Mouse (Mus musculus) megakaryocyte progenitor cell, adult 5-6 weeks (primary cell): Measurements from ENCODE around the gene Tagln2. TPM values are rescaled to one million over a fixed set of nuclear protein-coding genes. Genes with fewer than 3 reads are reported as not detected.

Experiments
- ATAC-seq: replicated peaks from 2 replicates; pipeline ENCODE4 v1.8.0; 2016; ENCODE audit warnings: mild to moderate bottlenecking, moderate TSS enrichment, inconsistent platforms; ENCODE audit not compliant: poor library complexity
- total RNA-seq, 2 experiments: library from RNA; stranded (forward) in 1 of 2; stranded (reverse) in 1 of 2; fragments of 157-497, 149-512 nt in 1 of 2; fragments of 200-1000 nt in 1 of 2; gene quantifications; 2 replicates each; pipeline versions ENCODE4 v1.2.3 to v1.2.4; 2015 to 2017

The Tagln2 gene
- total RNA-seq, 2 experiments from 2014 or later, result 305 to 621 TPM

GRCm38 (mm10) chr1:172480376-172480775 is 19.5 kb upstream of the Tagln2 start:
- ATAC-seq, result no peak

DNA sequence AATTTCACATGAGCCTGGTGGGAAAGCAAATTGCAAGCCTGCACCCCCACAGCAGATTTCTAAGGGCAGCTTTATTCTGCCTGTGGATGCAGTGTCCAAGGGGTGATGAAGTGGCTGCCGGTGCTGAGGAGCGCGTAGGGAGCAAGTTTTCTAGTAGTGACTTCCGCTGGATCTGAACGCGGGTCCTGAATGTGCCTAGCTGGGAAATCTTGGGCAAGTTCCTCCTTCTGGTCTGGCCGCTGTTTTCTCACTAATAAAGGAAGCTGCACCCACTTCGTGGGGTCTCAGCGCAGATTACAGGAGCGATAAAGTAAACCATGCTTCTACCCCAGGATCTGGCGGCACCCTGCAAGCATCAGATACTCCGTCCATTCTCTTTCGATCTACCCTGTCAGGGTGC is 18.7 kb upstream of the Tagln2 start:
- ATAC-seq, result peak; percentile 16

DNA sequence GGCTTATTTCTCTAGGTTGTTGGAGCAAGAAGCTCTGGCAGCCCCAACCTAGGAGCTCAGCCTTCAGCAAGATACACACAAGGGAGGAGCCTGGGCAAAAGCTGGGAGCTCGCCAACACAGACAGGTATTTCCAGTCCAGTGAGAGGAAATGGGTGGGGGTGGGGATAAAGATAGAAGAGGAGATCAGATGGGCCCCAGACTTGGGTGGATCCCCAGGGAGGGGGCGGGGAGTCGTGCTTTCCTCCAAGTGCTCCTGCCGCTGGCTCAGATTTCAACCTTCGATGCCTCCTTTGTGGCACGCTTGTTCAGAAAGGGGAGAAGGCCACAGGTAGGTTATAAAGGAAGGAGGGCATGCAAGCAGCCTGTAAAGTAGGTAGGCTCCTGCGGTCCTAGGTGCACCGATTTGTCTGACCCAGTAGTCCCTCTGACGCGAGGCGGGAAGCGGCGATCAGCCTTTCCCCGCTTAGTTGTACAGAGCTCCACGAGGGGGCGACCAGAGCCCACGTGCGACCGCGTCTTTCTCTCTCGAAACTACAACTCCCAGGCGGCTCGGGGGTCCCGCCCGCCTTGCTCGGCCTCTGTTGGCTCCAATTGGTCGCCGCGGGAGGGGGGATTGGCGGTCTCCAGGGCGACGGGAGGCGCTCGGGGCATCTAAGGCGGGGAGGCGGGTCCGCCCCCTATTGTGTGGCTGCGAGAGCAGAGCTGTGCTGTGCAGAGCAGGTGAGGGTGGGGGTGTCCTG is 18.1 kb upstream of the Tagln2 start, which contains the start of gene Igsf9:
Igsf9 (plus strand) TSS at position 249 of the 741 bp plus-strand sequence.
- ATAC-seq, result peak; percentile 87

GRCm38 (mm10) chr1:172482518-172483360 is 17.1 kb upstream of the Tagln2 start:
- ATAC-seq, result no peak

DNA sequence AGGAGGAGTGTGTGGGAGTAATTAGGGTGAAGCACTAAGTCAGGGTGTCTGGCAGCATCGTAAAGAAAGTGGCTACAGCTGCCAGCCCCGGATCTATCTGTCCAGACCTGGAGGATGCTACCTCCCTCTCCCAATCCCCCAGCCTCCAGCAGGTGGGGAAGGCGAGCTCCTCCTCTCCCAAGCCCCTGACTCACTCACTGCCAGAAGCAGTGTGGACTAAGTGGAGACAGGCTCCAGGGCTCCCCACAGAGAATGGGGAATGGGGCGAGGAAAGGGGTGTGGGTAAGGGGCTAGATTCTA is 16.5 kb upstream of the Tagln2 start:
- no peak for ATAC-seq

GRCm38 (mm10) chr1:172484236-172484635 is 15.6 kb upstream of the Tagln2 start:
- no peak for ATAC-seq

DNA sequence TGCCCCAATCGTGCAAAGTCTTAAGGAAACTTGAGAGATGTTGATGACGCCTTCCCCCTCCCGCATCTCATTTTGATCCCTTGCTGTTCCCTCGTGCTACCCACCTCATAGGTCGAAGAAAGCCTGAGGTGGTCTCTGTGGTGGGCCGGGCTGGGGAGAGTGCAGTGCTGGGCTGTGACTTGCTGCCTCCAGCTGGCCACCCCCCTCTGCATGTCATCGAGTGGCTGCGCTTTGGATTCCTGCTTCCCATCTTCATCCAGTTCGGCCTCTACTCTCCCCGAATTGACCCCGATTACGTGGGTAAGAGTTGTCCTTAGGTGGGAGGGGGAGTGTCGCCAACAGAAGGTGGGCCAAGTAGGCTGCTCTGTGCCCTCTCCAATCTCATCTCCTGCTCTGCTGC is 15.2 kb upstream of the Tagln2 start:
- ATAC-seq, result no peak

DNA sequence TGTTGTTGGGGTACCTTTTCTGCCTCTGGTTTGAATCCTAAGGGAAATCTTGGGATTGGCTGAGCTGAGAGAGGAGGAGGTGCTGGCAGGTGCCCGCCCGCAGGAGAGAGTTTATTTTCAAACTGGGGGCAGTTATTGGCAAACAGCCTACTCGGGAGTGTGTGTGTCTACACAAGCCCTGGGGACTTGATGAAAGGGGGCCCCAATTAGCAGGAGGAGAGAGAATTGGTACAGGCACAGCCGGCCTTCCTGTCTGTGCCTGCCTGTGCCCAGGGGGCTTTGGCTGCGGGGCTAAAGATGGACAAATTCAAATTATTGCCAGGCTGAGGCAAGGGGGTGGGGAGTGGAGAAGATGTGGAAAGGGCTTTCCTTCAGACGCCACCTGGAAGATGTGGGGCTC is 14.0 kb upstream of the Tagln2 start:
- ATAC-seq, result no peak

GRCm38 (mm10) chr1:172486236-172486635 is 13.6 kb upstream of the Tagln2 start:
- ATAC-seq, result no peak

GRCm38 (mm10) chr1:172486651-172487050 is 13.2 kb upstream of the Tagln2 start:
- ATAC-seq, result no peak

DNA sequence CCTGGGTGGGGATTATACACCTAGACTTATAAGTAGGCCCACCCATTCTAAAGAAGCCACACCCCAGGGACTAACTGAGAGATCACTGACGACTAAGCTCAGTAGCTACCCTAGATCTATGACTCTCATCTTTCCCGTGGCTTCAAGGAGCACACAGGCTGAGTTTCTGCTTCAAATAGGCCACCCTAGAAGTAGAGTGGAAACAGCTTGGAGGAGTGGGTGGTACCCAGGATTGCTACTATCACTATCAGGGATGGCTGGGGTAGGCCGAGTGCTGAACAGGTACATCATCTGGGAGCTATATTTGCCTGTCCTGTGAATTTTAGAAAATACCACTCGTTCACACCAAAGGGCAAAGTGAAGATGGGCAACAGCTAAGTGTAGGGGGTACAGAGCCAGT is 12.0 kb upstream of the Tagln2 start:
- no peak for ATAC-seq

DNA sequence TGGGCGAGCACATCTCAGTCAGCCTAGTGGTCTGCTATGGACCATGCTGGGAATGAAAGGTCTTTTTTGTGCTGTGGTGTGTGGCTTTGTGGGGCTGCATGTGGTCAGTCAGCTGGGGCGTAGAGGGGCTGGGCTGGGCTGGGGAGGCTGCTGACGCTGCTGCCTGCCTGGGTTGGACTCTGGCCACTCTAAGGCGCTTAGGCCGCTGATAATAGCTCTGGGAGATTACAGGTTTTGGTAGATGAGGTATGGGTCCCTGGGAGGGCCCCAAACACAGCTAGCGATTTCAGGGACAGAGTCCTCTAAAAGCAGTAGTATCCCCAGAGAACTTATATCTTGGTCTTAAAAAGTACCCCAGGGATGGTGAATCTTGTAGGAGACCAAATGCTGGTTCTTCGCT is 11.0 kb upstream of the Tagln2 start:
- no peak for ATAC-seq

GRCm38 (mm10) chr1:172489585-172490250 is 10.1 kb upstream of the Tagln2 start:
- no peak for ATAC-seq

- ATAC-seq, result peak; percentile 91
These were observed 9.6 kb upstream of the Tagln2 start for GRCm38 (mm10) chr1:172490261-172490661.

GRCm38 (mm10) chr1:172492047-172492446 is 7.8 kb upstream of the Tagln2 start:
- ATAC-seq, result no peak

GRCm38 (mm10) chr1:172493516-172493915 is 6.3 kb upstream of the Tagln2 start:
- no peak for ATAC-seq

DNA sequence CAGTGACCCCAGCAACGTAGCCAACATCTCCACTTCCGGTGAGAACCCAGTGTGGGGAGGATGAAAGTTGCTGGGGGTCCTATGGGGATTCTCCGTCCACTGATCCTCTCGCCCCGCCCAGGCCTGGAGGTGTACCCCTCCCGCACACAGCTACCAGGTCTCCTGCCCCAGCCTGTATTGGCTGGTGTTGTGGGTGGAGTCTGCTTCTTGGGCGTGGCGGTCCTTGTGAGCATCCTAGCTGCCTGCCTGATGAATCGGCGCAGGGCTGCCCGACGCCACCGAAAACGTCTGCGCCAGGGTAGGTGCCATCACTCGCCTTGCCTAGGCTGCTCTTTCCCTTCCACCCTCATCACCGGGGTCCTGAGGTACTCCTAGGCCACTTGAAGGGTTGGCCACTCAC is 3.8 kb upstream of the Tagln2 start:
- ATAC-seq, result no peak

DNA sequence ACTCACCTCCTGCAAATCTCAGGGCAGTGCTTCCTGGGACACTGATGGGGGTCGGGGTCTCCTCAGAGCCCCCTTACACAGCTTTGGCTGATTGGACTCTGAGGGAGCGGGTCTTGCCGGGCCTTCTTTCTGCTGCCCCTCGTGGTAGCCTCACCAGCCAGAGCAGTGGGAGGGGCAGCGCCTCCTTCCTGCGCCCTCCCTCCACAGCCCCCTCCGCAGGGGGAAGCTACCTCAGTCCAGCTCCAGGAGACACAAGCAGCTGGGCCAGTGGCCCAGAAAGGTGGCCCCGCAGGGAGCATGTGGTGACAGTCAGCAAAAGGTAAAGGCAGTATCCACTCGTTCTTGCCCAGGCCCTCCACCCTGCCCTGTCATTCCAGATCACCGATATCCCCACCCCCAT is 2.4 kb upstream of the Tagln2 start:
- no peak for ATAC-seq

DNA sequence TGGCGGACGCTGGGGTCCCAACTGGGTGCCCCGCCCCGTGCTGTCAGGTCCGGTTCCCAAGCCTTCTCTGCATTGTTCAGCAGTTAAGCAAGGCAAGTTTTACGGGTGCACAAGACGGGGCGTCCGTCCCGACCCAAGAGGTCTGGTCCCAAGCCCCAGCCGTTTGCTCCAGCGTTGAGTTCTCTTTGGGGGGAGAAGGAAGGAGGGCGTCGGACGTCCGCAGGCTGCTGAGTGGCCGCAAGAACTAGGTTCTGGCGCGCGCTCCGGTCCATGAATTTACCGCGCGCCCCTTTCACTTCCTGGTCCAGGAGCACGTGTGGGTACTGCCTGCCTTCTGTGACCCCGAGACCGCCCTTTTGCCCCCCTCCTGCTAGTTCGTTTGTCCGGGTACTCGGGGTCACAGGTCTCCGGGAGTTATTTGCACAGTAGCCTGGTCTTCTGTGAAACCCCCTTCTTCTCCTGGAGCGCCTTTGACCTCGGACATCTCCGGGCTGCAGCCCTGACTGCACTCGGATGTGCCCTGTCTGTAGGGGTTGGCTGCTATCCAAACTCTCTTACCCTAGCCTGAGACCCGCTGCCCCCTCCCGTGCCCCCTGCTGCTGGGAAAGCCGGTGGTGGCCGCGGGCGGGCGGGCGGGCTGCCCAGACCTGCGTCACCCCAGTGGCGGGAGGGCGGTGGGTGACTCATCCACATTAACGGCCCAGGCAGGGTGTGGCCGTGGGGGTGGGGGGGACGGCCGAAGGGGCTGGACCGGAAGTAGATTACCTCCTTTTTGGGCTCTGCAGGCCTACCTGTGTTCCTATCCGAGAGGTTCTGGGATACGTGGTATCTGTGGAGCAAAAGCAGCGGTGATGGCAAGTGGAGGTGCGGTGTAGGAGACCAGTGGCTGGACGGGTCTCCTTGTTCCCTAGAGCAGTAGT is 864 bp downstream of the Tagln2 start:
- ATAC-seq, result peak; percentile 23

- ATAC-seq, result peak; percentile 32
These were observed 1.7 kb downstream of the Tagln2 start for GRCm38 (mm10) chr1:172501371-172502144.
